Mouse (Mus musculus) embryonic fibroblast, embryonic 13.5 days (primary cell): ENCODE data around the gene Gm10188.

Source experiments
- CTCF ChIP-seq: IDR thresholded peaks from 2 replicates; pipeline ENCODE4 v1.5.1; 2011; ENCODE audit warnings: mild to moderate bottlenecking, control low read depth, low read length, moderate library complexity, borderline replicate concordance; ENCODE audit not compliant: insufficient read depth
- POLR2A ChIP-seq: IDR thresholded peaks from 2 replicates; pipeline ENCODE4 v1.6.1; 2011; ENCODE audit warnings: low read depth, mild to moderate bottlenecking, control low read depth, low read length, moderate library complexity

DNA sequence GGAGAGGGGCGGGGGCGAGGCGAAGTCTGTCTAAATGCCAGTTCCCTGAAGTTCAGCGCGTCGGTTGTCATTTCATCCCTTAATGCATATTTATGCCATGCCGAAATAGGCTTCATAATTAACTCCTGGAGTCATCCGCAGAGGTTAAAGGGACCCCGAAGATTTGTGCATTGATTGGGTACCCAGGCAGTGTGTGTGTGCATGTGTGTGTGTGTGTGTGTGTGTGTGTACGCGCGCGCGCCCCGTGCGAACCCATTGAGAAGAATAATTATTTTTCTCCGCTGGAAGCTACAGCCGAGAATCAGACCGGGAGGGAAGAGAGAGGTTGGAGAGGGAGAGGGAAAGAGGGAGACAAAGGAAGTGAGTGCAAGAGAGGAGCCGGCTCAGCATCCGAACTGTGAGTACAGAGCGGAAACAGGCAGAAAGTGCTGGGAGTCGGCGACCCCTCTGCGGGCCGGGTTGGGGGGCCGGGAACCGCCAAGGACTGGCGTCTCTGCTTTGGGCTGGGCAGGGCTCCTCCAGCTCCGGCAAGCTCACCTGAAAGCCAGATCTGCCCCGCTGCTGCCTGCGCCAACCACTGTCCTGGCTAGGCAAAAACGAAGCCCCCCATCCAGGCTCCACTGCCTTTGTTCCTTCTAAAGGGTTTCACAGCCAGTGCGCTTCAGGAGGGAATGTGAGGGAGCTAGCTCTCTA lies 38.3 kb downstream of the Gm10188 start, which contains the start of the genes Lemd1 and AC124108.1:
- TF ChIP-seq CTCF = no peak
- TF ChIP-seq POLR2A = no peak
